Mouse (Mus musculus) left cerebral cortex, adult 18-20 months (tissue): ENCODE measurements around the gene Stx6. TPM values are rescaled to one million over a fixed set of nuclear protein-coding genes. Genes with fewer than 3 reads are reported as not detected.
"Not testable (repeated sequence)": the region's sequence is repeated elsewhere in the genome, so short reads cannot be mapped to it uniquely, and the experiment has no call there.

Experiments used
- DNase-seq, 2 experiments: peaks; one replicate each; pipeline ENCODE4 v3.0.0; 2021 to 2022; ENCODE audit warnings: low spot score in 2 of 2, mixed read lengths in 1 of 2
- total RNA-seq, 2 experiments: library from RNA; stranded (reverse); gene quantifications; 2 replicates each; pipeline ENCODE4 v1.2.3; 2021

Stx6 gene
- total RNA-seq, 2 experiments from 2014 or later, result 116 to 119 TPM

DNA sequence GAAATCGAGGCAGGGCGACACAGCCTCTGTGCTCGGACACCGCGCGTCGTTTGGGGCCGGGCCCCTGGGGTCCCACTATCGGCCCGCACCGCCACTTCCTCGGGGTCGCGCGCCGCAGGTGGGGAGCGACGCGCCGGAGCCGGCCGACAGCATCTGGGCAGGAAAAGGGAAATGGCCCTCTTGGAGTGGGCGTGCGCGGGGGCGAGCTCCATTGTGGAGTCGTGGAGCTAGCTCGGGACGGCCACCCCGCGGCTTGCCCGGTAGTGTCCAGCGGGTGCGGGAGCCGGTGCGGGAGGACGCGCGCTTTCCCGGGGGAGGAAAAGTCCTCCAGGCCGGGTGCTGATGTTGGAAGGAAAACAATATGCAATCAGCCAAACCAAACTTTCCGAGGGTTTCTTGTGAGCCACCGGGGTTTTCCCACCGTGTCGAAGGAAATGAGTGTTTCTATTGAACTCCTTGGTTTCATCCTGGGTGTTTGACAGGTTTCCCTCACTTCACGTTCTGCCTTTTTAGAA, 512 bp downstream of the Stx6 start:
- DNase-seq, result peak; percentile 53 to 65

DNA sequence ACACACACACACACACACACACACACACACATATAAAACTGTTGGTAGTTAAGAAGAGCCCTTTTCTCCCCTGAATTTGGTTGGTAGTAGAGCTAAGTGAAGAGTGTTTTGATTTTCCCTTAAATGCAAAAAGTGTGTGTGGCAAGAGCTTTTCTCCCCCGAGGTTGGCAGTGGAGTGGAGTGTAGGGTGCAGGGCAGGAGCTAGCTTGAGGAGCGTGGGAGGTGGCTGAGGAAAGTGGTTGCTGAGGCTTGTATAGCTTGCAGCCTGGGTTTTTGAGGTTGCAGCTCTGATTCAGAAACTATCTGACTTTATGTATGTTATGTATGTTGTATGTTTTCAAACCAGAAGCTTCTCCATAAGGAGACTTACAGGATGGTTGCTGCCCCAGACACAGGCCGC, 8.9 kb downstream of the Stx6 start:
- peak in 1 of 2 experiments; percentile 61 for DNase-seq

GRCm38 (mm10) chr1:155169935-155170334, 11.4 kb downstream of the Stx6 start:
- no peak for DNase-seq

- DNase-seq, result no peak
These were observed 14.6 kb downstream of the Stx6 start for GRCm38 (mm10) chr1:155172895-155173643.

DNA sequence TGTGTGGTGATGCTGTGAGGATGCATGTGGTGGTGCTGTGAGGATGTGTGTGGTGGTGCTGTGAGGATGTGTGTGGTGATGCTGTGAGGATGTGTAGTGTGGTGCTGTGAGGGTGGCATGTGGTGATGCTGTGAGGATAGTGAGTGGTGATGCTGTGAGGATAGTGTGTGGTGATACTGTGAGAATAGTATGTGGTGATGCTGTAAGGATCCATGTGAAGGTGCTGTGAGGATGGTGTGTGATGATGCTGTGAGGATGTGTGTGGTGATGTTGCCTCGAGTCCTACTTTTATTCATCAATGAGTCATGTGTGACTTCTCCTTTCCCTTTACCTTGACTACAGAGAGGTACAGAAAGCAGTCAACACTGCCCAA, 15.1 kb downstream of the Stx6 start:
- not testable (repeated sequence) for DNase-seq

GRCm38 (mm10) chr1:155174424-155174823, 15.9 kb downstream of the Stx6 start:
- DNase-seq, result no peak

DNA sequence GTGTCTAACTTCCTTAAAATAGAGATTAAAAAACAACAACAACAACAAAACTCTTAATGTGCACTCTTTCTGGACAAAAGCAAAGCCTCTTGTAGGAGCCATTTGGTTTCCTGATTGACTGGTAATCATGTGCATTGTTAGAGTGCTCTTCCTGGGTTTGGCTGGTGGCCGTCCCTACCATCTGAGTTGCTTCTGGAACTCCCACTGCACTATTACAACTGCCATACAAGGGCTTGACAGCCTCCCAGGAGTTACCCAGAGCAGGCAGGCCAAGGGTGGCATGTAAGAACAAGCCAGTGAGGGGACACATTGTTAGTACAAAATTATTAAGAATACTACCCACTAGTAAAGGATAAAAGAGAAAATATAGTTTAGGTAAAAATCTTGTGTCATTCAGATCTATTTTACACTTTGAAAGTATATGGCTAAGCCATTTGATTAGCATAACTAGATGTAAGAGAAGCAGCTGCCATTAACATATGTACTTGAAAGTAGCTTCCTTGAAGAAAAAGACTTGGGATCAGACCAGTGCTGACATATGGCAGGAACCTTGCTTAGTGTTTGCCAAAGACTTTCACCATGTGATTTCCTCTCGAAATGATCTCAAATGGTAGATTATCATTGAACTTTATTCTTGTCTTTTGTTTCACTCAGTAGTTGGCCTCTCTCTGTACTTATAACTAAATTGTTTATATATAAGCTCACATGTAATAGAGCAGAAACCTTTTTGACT, 19.8 kb downstream of the Stx6 start:
- DNase-seq, result no peak

DNA sequence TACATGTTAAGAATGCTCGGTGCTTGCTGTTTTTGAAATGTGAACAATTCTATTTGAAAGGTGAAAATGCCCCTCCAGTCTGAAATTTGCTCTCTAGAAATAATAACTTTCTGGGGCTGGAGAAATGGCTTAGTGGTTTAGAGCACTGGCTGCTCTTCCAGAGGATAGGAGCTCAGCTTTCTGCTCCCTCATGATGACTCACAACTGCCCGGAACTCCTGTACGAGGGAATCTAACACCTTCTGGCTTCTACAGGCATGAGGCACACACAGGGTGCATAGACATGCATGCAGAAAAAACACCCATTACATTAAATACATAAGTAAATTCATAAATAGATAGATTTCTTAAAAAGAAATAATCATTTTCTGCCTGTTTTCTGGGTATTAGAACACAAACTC, 25.7 kb downstream of the Stx6 start:
- no peak for DNase-seq

- DNase-seq, result no peak
These were observed 30.1 kb downstream of the Stx6 start for GRCm38 (mm10) chr1:155188656-155189055.

GRCm38 (mm10) chr1:155191219-155191618, 32.7 kb downstream of the Stx6 start:
- DNase-seq, result no peak

DNA sequence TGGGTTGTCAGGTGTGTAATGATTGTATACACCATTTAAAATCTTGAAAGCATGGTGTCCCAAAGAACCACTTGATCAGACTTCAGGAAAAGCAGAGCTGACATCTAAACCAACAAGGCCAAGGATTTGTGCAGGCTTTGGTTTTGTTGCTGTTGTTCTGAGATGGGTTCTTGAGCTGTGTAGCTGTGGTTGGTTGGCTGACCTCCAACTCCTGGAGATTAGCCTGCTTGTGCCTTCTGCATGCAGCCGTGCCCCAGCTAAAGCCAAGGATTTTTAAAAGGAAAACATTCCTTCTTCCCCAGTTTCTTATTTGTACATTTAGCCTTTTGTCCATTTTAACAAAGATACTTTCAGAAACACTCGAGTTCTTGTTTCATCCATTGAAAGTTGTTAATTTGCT, 33.2 kb downstream of the Stx6 start:
- no peak for DNase-seq

DNA sequence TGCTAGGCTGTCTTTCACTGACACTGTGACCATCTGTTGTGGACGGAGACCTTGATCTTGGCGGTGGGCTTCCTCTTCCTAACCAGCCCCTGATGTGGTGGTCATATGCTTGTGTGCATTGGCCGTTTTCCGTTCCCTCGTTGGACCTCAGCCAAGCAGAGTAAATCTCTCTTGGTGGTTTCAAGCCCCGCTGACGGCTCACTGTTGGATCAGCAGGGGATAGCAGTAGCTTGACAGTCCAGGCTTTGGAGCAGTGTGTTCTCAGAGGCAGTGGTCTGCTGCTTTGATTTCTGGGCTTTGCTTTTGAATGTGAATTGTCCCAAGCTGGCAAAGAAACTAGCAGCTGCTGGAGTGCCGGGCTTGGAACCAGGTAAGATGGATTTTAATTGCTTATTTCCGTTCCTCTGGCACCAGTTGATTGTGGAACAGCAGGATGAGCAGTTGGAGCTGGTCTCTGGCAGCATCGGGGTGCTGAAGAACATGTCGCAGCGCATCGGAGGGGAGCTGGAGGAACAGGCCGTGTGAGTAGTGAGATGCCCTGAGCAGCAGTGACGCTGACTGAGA, 34.4 kb downstream of the Stx6 start:
- DNase-seq, result no peak

- no peak for DNase-seq
These were observed 38.2 kb downstream of the Stx6 start for GRCm38 (mm10) chr1:155196691-155197090.

GRCm38 (mm10) chr1:155199522-155199921, 41.0 kb downstream of the Stx6 start:
- no peak for DNase-seq

- no peak for DNase-seq
These were observed 42.5 kb downstream of the Stx6 start for GRCm38 (mm10) chr1:155200967-155201366.

GRCm38 (mm10) chr1:155201373-155201879, 42.9 kb downstream of the Stx6 start:
- DNase-seq, result no peak

DNA sequence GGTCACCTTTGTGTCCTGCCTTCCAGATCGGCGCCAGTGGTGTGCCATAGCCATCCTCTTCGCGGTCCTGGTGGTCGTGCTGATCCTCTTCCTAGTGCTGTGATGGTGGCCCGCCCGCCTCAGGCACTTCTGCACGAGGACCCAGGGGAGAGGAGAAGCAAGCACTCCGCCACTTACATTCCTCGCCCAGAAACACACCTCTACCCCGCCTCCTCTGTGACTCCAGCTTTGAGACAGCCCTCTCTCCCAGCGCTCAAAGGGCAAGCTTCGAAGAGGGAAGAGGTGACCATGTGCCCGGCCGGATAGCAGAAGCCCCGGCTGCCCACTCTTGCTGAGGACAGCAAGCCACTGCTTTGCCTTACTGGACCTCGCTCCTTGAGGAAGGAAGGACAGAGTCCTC, 43.4 kb downstream of the Stx6 start:
- DNase-seq, result no peak

DNA sequence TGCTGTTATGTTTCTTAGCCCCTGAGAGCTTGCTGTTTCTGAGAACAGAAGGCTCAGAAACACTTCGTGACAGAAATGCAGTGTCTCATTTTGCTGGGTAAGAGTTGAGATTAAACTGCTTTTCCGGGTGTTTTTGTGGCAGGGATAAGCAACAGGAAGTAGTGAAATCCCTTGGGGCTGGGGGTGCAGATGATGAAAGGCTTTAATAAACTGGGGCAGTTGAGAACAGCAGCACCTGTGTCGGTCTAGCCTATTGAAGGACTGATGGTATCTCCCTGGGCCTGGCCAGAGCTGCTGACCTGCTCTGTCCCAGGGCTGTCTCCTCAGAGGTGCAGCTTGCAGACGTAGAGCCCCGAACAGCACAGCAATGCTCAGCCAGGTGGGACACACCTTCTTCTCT, 44.0 kb downstream of the Stx6 start:
- no peak for DNase-seq

GRCm38 (mm10) chr1:155203101-155203500, 44.6 kb downstream of the Stx6 start:
- no peak for DNase-seq

- no peak for DNase-seq
These were observed 45.4 kb downstream of the Stx6 start for GRCm38 (mm10) chr1:155203954-155204353.

GRCm38 (mm10) chr1:155204560-155205162, 46.1 kb downstream of the Stx6 start:
- no peak for DNase-seq

DNA sequence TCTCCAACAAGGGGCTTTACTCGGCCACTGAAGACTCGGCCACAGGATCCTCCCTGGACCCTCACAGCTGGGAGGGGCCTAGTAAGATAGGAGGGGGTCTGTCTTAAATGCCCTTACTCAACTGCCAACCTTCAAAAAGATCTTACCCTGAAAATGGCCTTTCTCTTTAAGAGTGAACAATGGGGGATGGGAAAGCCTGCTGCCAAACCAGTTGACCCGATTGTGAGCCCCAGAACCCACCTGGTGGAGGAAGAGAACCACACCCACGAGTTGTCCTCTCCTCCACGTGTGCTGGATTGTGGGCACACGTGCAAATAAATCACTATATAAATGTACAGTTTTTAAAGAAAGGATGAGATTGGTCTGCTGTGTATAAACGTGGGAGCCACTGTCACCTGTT, 46.8 kb downstream of the Stx6 start:
- DNase-seq, result no peak
